Mouse (Mus musculus) liver, embryonic 15.5 days (tissue): ENCODE data around the gene Fndc3b. TPM values are rescaled to one million over a fixed set of nuclear protein-coding genes. Genes with fewer than 3 reads are reported as not detected.
"Not testable (repeated sequence)": the region's sequence is repeated elsewhere in the genome, so short reads cannot be mapped to it uniquely, and the experiment has no call there.

Experiments
- ATAC-seq: fragments of 200-750 bp; cut with Nextera tagmentation; 2 replicates; pipeline ENCODE4 v1.8.0; 2017; ENCODE audit warnings: moderate number of reproducible peaks, mild to moderate bottlenecking, moderate library complexity; ENCODE audit not compliant: insufficient read depth
- H3K27ac ChIP-seq: fragments of 300-500 bp; sonication (generic); replicated peaks from 2 replicates; pipeline ENCODE4 v1.5.1; 2015; ENCODE audit warnings: mild to moderate bottlenecking, inconsistent platforms
- H3K27me3 ChIP-seq: fragments of 300-500 bp; sonication (generic); 2 replicates; pipeline ENCODE4 v1.6.1; 2015; ENCODE audit warnings: mild to moderate bottlenecking, inconsistent platforms
- H3K36me3 ChIP-seq: fragments of 300-500 bp; sonication (generic); replicated peaks from 2 replicates; pipeline ENCODE4 v1.6.1; 2015; ENCODE audit warnings: moderate library complexity, mild to moderate bottlenecking, inconsistent platforms
- H3K4me1 ChIP-seq: fragments of 300-500 bp; sonication (generic); replicated peaks from 2 replicates; pipeline ENCODE4 v1.6.1; 2015; ENCODE audit warnings: inconsistent platforms
- H3K4me2 ChIP-seq: fragments of 300-500 bp; sonication (generic); 2 replicates; pipeline ENCODE4 v1.6.1; 2015; ENCODE audit warnings: moderate library complexity, mild to moderate bottlenecking, inconsistent platforms
- H3K4me3 ChIP-seq: fragments of 300-500 bp; sonication (generic); replicated peaks from 2 replicates; pipeline ENCODE4 v1.5.1; 2015; ENCODE audit warnings: mild to moderate bottlenecking, inconsistent platforms
- H3K9ac ChIP-seq: fragments of 300-500 bp; sonication (generic); 2 replicates; pipeline ENCODE4 v1.6.1; 2015; ENCODE audit warnings: moderate library complexity, mild to moderate bottlenecking, inconsistent platforms
- H3K9me3 ChIP-seq: fragments of 300-500 bp; sonication (generic); replicated peaks from 2 replicates; pipeline ENCODE4 v1.6.1; 2016; ENCODE audit warnings: inconsistent platforms
- WGBS: fragments of 180-500 bp; shearing (Covaris S2); methylation state at CpG from one replicate; pipeline ENCODE4 v1.1.7; 2015; ENCODE audit warnings: mixed read lengths; ENCODE audit not compliant: insufficient replicate concordance; 5-methylcytosine and 5-hydroxymethylcytosine counted together
- polyA plus RNA-seq: library from polyadenylated mRNA; unstranded; fragments of >200 nt; fragmentation: Nextera tagmentation; extraction: Ambion mirVana; gene quantifications from 2 replicates; pipeline ENCODE4 v1.2.1, GENCODE M21; 2015

Gene Fndc3b
- polyA plus RNA-seq, 1 experiment from 2014 or later, result 8.5 TPM

- Histone ChIP-seq H3K9me3 (no peaks in the 10 kb centered on the region), H3K27ac (no peak overlapping the region), H3K4me2 (no peak overlapping the region), H3K9ac (no peak overlapping the region), H3K4me3 (no peak overlapping the region), H3K27me3 (no peaks in the 10 kb centered on the region), H3K36me3 (peaks cover 22% of the 10 kb centered on the region), H3K4me1 (no peaks in the 10 kb centered on the region)
- no peak for ATAC-seq
- 69% methylated on average over 16 of the region's 16 CpGs for WGBS
Observed at GRCm38 (mm10) chr3:27478563-27479156, 232.4 kb downstream of the Fndc3b start.

- not testable (repeated sequence) for ATAC-seq, H3K27ac ChIP-seq, H3K27me3 ChIP-seq, H3K4me1 ChIP-seq, H3K9ac ChIP-seq, H3K4me2 ChIP-seq, H3K4me3 ChIP-seq, H3K9me3 ChIP-seq
- peaks cover 32% of the 10 kb centered on the region for H3K36me3 ChIP-seq
- 83% methylated on average over 3 of the region's 3 CpGs for WGBS
Observed at GRCm38 (mm10) chr3:27477749-27478148, 233.4 kb downstream of the Fndc3b start.

GRCm38 (mm10) chr3:27475899-27476298, 235.2 kb downstream of the Fndc3b start:
- H3K27ac ChIP-seq, result no peak overlapping the region
- 70% methylated on average over 7 of the region's 7 CpGs for WGBS
- no peak overlapping the region for H3K4me3 ChIP-seq
- ATAC-seq, result no peak
- H3K4me1 ChIP-seq, result no peaks in the 10 kb centered on the region
- no peaks in the 10 kb centered on the region for H3K27me3 ChIP-seq
- H3K4me2 ChIP-seq, result no peak overlapping the region
- no peaks in the 10 kb centered on the region for H3K9me3 ChIP-seq
- no peak overlapping the region for H3K9ac ChIP-seq
- H3K36me3 ChIP-seq, result peaks cover 33% of the 10 kb centered on the region

GRCm38 (mm10) chr3:27473801-27474599, 237.1 kb downstream of the Fndc3b start:
- no peak for ATAC-seq
- Histone ChIP-seq H3K4me1 (no peaks in the 10 kb centered on the region), H3K36me3 (peaks cover 32% of the 10 kb centered on the region), H3K27ac (no peak overlapping the region), H3K9ac (no peak overlapping the region), H3K4me2 (no peak overlapping the region), H3K27me3 (no peaks in the 10 kb centered on the region), H3K4me3 (no peak overlapping the region), H3K9me3 (no peaks in the 10 kb centered on the region)
- WGBS, result 70% methylated on average over 14 of the region's 14 CpGs

GRCm38 (mm10) chr3:27472846-27473245, 238.3 kb downstream of the Fndc3b start:
- Histone ChIP-seq H3K27ac (no peak overlapping the region), H3K4me3 (no peak overlapping the region), H3K9me3 (no peaks in the 10 kb centered on the region), H3K9ac (no peak overlapping the region), H3K27me3 (no peaks in the 10 kb centered on the region), H3K36me3 (peaks cover 38% of the 10 kb centered on the region), H3K4me1 (no peaks in the 10 kb centered on the region), H3K4me2 (no peak overlapping the region)
- WGBS, result 78% methylated on average over 3 of the region's 3 CpGs
- ATAC-seq, result no peak

- 71% methylated on average over 8 of the region's 8 CpGs for WGBS
- H3K4me2 ChIP-seq, result no peak overlapping the region
- no peak overlapping the region for H3K4me3 ChIP-seq
- no peak overlapping the region for H3K9ac ChIP-seq
- H3K9me3 ChIP-seq, result no peaks in the 10 kb centered on the region
- H3K27me3 ChIP-seq, result no peaks in the 10 kb centered on the region
- H3K27ac ChIP-seq, result no peak overlapping the region
- ATAC-seq, result no peak
- peaks cover 44% of the 10 kb centered on the region for H3K36me3 ChIP-seq
- H3K4me1 ChIP-seq, result no peaks in the 10 kb centered on the region
Observed at GRCm38 (mm10) chr3:27470781-27471180, 240.3 kb downstream of the Fndc3b start.

- no peak overlapping the region for H3K4me3 ChIP-seq
- no peak overlapping the region for H3K9ac ChIP-seq
- H3K4me2 ChIP-seq, result no peak overlapping the region
- no peaks in the 10 kb centered on the region for H3K4me1 ChIP-seq
- WGBS, result 81% methylated on average over 8 of the region's 8 CpGs
- H3K36me3 ChIP-seq, result peaks cover 49% of the 10 kb centered on the region
- H3K9me3 ChIP-seq, result no peaks in the 10 kb centered on the region
- H3K27ac ChIP-seq, result no peak overlapping the region
- H3K27me3 ChIP-seq, result no peaks in the 10 kb centered on the region
- no peak for ATAC-seq
Observed at GRCm38 (mm10) chr3:27469971-27470370, 241.1 kb downstream of the Fndc3b start.

DNA sequence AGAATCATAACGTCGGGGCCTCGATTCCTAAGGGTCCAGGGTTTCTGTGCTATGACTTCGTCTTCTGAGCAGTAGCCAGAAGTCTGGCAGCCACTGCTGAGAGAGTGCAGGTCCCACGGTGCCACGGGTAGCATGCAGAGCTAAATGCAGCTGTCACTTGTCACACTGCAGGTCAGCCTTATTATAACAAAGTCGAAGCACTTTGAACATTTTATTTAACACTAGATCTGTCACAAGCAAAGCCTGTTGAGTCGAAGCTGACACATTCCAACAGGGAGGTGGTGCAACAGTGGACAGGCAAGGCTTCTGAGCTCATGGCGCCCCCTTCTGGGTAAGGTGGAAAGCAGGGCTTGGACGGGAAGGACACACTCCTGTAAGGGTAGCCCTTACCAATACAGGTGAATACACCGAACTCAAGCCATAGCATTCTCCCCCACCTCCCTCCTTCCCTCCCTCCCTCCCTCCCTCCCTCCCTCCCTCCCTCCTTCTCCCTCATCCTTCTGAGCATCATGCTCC, 243.5 kb downstream of the Fndc3b start:
- WGBS, result 69% methylated on average over 11 of the region's 11 CpGs
- no peak for ATAC-seq
- H3K4me2 ChIP-seq, result no peak overlapping the region

DNA sequence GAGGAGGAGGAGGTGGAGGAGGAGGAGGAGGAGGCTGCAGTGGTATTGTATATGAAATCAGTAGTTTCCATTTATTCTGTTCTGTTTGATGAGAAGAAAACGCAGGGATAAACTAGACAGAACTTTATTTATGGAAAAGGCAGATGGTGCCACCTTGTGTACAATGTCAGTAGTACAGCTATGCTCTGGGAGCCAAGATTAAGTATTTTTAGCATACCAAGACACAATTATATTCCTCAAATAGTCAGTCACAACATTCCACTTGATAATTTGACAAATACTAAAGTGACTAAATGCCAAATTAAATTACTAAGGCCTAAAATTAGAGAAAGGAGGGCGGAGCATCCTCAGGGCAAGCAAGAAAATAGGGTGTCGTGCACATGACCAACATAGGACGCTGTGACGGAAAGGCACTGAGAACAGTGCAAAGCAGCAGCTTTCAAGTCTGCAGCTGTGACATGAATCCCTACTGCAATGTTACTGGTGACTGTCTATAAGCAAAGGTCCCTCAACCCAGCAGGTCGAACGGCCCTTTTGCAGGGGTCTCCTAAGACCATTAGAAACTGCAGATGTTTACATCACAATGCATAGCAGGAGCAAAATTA, 244.7 kb downstream of the Fndc3b start:
- H3K4me1 ChIP-seq, result no peaks in the 10 kb centered on the region
- WGBS, result 64% methylated on average over 7 of the region's 7 CpGs
- H3K4me3 ChIP-seq, result no peak overlapping the region
- H3K27me3 ChIP-seq, result no peaks in the 10 kb centered on the region
- H3K9ac ChIP-seq, result no peak overlapping the region
- peaks cover 53% of the 10 kb centered on the region for H3K36me3 ChIP-seq
- ATAC-seq, result no peak
- H3K27ac ChIP-seq, result no peak overlapping the region
- no peaks in the 10 kb centered on the region for H3K9me3 ChIP-seq
- no peak overlapping the region for H3K4me2 ChIP-seq

More for the DNA sequence above, 243.5 kb downstream of the Fndc3b start:
- no peaks in the 10 kb centered on the region for H3K27me3 ChIP-seq
- H3K4me1 ChIP-seq, result no peaks in the 10 kb centered on the region
- peaks cover 43% of the 10 kb centered on the region for H3K36me3 ChIP-seq
- H3K4me3 ChIP-seq, result no peak overlapping the region
- H3K27ac ChIP-seq, result no peak overlapping the region
- H3K9ac ChIP-seq, result no peak overlapping the region
- H3K9me3 ChIP-seq, result no peaks in the 10 kb centered on the region

- no peak for ATAC-seq
- H3K9ac ChIP-seq, result no peak overlapping the region
- no peak overlapping the region for H3K4me3 ChIP-seq
- peaks cover 65% of the 10 kb centered on the region for H3K36me3 ChIP-seq
- WGBS, result 53% methylated on average over 7 of the region's 7 CpGs
- no peak overlapping the region for H3K4me2 ChIP-seq
- H3K27me3 ChIP-seq, result no peaks in the 10 kb centered on the region
- no peaks in the 10 kb centered on the region for H3K9me3 ChIP-seq
- no peaks in the 10 kb centered on the region for H3K4me1 ChIP-seq
- H3K27ac ChIP-seq, result no peak overlapping the region
Observed at GRCm38 (mm10) chr3:27463373-27463772, 247.7 kb downstream of the Fndc3b start.

DNA sequence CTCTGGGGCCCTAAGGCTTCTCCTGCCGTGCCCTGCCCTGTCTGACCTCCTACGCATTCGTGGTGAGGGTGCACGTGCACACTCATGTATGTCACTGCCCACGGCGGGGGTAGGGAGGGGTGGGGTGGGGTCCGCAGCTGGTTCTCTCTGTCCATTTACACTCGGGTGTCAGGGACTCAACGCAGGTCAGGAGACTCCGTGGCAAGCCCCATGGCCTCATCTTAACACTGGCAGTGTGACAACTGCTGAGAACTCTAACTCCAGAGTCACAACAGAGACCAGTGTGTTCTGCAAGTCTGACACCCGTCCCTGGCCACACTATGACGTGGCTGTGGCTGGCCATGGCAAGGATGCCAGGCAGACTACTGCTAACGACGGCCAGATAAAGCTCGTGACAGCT, 248.2 kb downstream of the Fndc3b start:
- H3K4me3 ChIP-seq, result no peak overlapping the region
- WGBS, result 70% methylated on average over 15 of the region's 15 CpGs
- H3K9ac ChIP-seq, result no peak overlapping the region
- H3K36me3 ChIP-seq, result peaks cover 60% of the 10 kb centered on the region
- no peak for ATAC-seq
- no peaks in the 10 kb centered on the region for H3K9me3 ChIP-seq
- H3K27ac ChIP-seq, result no peak overlapping the region
- H3K4me2 ChIP-seq, result no peak overlapping the region
- no peaks in the 10 kb centered on the region for H3K4me1 ChIP-seq
- H3K27me3 ChIP-seq, result no peaks in the 10 kb centered on the region
